Mouse (Mus musculus): ENCODE results near the gene Tcf7l2. TPM values are rescaled to one million over a fixed set of nuclear protein-coding genes. Genes with fewer than 3 reads are reported as not detected.

The Tcf7l2 gene
- total and polyA plus RNA-seq, 3 experiments, result not detected

DNA sequence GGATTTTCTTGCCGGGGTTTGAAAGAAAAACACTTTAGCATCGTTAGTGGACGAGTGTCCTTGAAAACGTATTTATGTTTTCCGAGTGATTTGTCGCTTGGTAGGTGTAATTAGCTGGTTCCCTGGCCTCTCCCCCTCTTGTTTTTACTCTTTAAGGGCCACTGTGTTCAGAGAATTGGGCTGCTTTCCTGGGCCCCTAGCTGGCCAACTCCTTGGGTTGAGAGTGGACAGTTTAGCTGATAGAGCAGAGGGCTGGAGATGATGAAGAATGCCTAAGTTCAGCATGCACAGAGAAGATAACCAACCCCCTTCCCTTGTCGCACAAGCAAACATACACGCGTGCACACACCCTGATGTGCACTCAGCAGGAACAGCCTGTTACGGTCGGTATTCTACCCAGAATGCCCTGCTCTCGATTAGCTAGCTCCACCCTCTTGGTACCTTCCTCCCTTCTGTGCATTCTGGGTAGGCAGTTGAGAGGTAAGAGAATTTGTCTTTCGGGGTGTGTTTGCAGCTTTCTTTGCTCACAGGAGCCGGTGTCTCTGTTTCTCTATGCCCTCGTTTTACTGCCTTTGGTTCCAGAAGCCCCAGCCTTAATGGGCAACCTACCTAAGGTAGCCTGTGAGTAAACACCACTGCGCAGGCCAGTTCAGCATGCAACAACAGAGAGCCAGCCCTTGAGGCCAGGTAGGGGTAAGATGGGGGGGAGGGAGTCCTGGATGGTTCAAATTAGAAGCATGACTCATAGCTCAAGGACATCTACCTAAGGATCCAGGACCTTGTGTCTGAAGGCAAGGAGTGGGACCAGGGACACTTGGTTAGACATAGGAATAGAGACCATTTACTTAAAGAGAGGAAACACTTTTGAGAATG, 199.9 kb downstream of the Tcf7l2 start:
- H3K79me2 ChIP-seq (replicated peaks; ENCODE audit: control insufficient read depth, extremely low read depth, insufficient read depth, poor library complexity, severe bottlenecking), result no peaks in the 10 kb centered on the region
- no peaks in the 10 kb centered on the region for H3K36me3 ChIP-seq (replicated peaks in 1 of 2; ENCODE audit: control insufficient read depth in 1 of 2, insufficient read depth in 1 of 2, low read length in 1 of 2)
- DNase-seq (ENCODE audit: extremely low read depth), result no peak
- H3K27me3 ChIP-seq (replicated peaks), result peaks cover 11% of the 10 kb centered on the region
- no peak overlapping the region for H3K4me3 ChIP-seq (replicated peaks in 1 of 3; ENCODE audit: low read depth in 2 of 3, low read length in 2 of 3, poor library complexity in 1 of 3)
- no peak overlapping the region for H3K9ac ChIP-seq (ENCODE audit: insufficient read depth, low read depth)
- dilution Hi-C loops (cut with MboI; ENCODE audit: extremely low pct_ligation_motif_present, extremely low pct_unique_long_range_greater_than_20kb, low sequenced_read_pairs), result no loop called here
- no peaks in the 10 kb centered on the region for H3K4me1 ChIP-seq (ENCODE audit: control insufficient read depth in 1 of 2, insufficient read depth in 2 of 2)
- in situ Hi-C loops (cut with MboI; ENCODE audit: low pct_ligation_motif_present, low pct_unique_long_range_greater_than_20kb, low sequenced_read_pairs), result no loop called here
- no peak overlapping the region for H3K4me2 ChIP-seq (ENCODE audit: insufficient read depth, low read depth, poor library complexity, severe bottlenecking)
- no peak for TF ChIP-seq MYC (IDR thresholded peaks at IDR 0.05; ENCODE audit: low read depth, low read length)
- TF ChIP-seq MXI1 (IDR thresholded peaks at IDR 0.05; ENCODE audit: low read depth, low read length), result no peak
- no peak for TF ChIP-seq EP300 (IDR thresholded peaks at IDR 0.05; ENCODE audit: low read length)
- TF ChIP-seq USF2 (conservative IDR thresholded peaks at IDR 0.05; ENCODE audit: low read depth, low read length), result no peak
- no peak for TF ChIP-seq ETS1 (conservative IDR thresholded peaks at IDR 0.05; ENCODE audit: low read depth, low read length)
- TF ChIP-seq HCFC1 (IDR thresholded peaks at IDR 0.05; ENCODE audit: low read depth, low read length), result no peak
- no peak for TF ChIP-seq POLR2A (IDR thresholded peaks at IDR 0.05; ENCODE audit: low read depth, low read length)
- TF ChIP-seq USF1 (IDR thresholded peaks at IDR 0.05; ENCODE audit: low read depth, low read length), result no peak
- no peak for TF ChIP-seq ZMIZ1 (IDR thresholded peaks at IDR 0.05; ENCODE audit: low read depth, low read length)
- no peak for TF ChIP-seq POLR2AphosphoS2 (IDR thresholded peaks at IDR 0.05; ENCODE audit: low read depth, low read length)
- no peak for TF ChIP-seq SIN3A (IDR thresholded peaks at IDR 0.05; ENCODE audit: low read length)
- H3K9me3 ChIP-seq (replicated peaks; ENCODE audit: low read length), result no peaks in the 10 kb centered on the region
- H3K27ac ChIP-seq (ENCODE audit: insufficient read depth, low read depth), result no peak overlapping the region

DNA sequence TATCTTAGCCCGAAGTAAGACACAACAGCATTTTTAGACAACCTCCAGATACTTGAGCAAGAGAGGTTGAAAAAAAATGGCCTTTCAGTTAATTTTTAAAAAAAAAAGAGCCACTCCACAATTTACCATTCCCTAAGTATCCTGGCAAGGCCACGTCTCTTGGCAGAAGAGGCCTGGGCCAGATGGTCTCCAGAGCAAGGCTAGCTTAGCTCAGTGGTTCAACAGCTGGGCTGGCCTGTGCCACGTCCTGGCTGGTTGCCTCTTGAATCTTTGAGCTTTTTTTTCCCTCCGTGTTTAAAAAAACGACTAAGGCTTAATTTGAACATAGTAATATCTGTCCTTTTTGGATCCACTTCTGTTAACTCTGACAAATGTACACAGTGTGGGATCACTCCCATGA, 209.8 kb downstream of the Tcf7l2 start:
- Histone ChIP-seq H3K79me2 (replicated peaks; ENCODE audit: control insufficient read depth, extremely low read depth, insufficient read depth, poor library complexity, severe bottlenecking) (no peaks in the 10 kb centered on the region), H3K36me3 (replicated peaks in 1 of 2; ENCODE audit: control insufficient read depth in 1 of 2, insufficient read depth in 1 of 2, low read length in 1 of 2) (no peaks in the 10 kb centered on the region), H3K4me3 (replicated peaks in 1 of 3; ENCODE audit: low read depth in 2 of 3, low read length in 2 of 3, poor library complexity in 1 of 3) (no peak overlapping the region), H3K4me1 (ENCODE audit: control insufficient read depth in 1 of 2, insufficient read depth in 2 of 2) (no peaks in the 10 kb centered on the region), H3K9me3 (replicated peaks; ENCODE audit: low read length) (no peaks in the 10 kb centered on the region), H3K27ac (ENCODE audit: insufficient read depth, low read depth) (no peak overlapping the region), H3K4me2 (ENCODE audit: insufficient read depth, low read depth, poor library complexity, severe bottlenecking) (no peak overlapping the region), H3K9ac (ENCODE audit: insufficient read depth, low read depth) (no peak overlapping the region), H3K27me3 (replicated peaks) (peaks cover 29% of the 10 kb centered on the region)
- dilution Hi-C loops (cut with MboI; ENCODE audit: extremely low pct_ligation_motif_present, extremely low pct_unique_long_range_greater_than_20kb, low sequenced_read_pairs), result no loop called here
- DNase-seq (ENCODE audit: extremely low read depth), result no peak
- TF ChIP-seq JUN (IDR thresholded peaks at IDR 0.05; ENCODE audit: insufficient read depth, low read depth, low read length), result no peak
- TF ChIP-seq NELFE (IDR thresholded peaks at IDR 0.05; ENCODE audit: low read depth, low read length), result no peak
- TF ChIP-seq BHLHE40 (IDR thresholded peaks at IDR 0.05; ENCODE audit: low read depth, low read length), result no peak
- TF ChIP-seq MXI1 (IDR thresholded peaks at IDR 0.05; ENCODE audit: low read depth, low read length), result no peak
- TF ChIP-seq E2F4 (IDR thresholded peaks at IDR 0.05; ENCODE audit: insufficient replicate concordance, low read depth, low read length), result no peak
- TF ChIP-seq IRF4 (IDR thresholded peaks at IDR 0.05; ENCODE audit: low read depth, low read length), result no peak
- no peak for TF ChIP-seq ETS1 (conservative IDR thresholded peaks at IDR 0.05; ENCODE audit: low read depth, low read length)
- TF ChIP-seq POLR2A (IDR thresholded peaks at IDR 0.05; ENCODE audit: low read depth, low read length), result no peak
- no peak for TF ChIP-seq POLR2AphosphoS2 (IDR thresholded peaks at IDR 0.05; ENCODE audit: low read depth, low read length)
- TF ChIP-seq UBTF (IDR thresholded peaks at IDR 0.05; ENCODE audit: low read depth, low read length), result no peak
- no peak for TF ChIP-seq RCOR1 (conservative IDR thresholded peaks at IDR 0.05; ENCODE audit: low read depth, low read length)
- TF ChIP-seq JUND (conservative IDR thresholded peaks at IDR 0.05; ENCODE audit: low read depth, low read length), result no peak
- TF ChIP-seq USF1 (IDR thresholded peaks at IDR 0.05; ENCODE audit: low read depth, low read length), result no peak
- TF ChIP-seq MEF2A (IDR thresholded peaks at IDR 0.05; ENCODE audit: borderline replicate concordance, low read depth, low read length), result no peak
- TF ChIP-seq CHD2 (IDR thresholded peaks at IDR 0.05; ENCODE audit: low read length), result no peak
- no peak for TF ChIP-seq MAZ (IDR thresholded peaks at IDR 0.05; ENCODE audit: low read depth, low read length)
- TF ChIP-seq EP300 (IDR thresholded peaks at IDR 0.05; ENCODE audit: low read length), result no peak
- in situ Hi-C loops (cut with MboI; ENCODE audit: low pct_ligation_motif_present, low pct_unique_long_range_greater_than_20kb, low sequenced_read_pairs), result no loop called here

Data from CH12.LX (cell line).